Mouse (Mus musculus) MN1 (cell line): ENCODE measurements around the gene Cfap58.

ENCODE experiments used
- DNase-seq: peaks from one replicate; pipeline ENCODE4 v3.0.0-alpha.2; 2016; ENCODE audit warnings: low spot score

Gene Cfap58

GRCm38 (mm10) chr19:47978109-47978701, 40.7 kb downstream of the Cfap58 start:
- DNase-seq: no peak

GRCm38 (mm10) chr19:47979446-47979845, 42.0 kb downstream of the Cfap58 start:
- no peak for DNase-seq

GRCm38 (mm10) chr19:47980241-47980640, 42.8 kb downstream of the Cfap58 start:
- DNase-seq: no peak

GRCm38 (mm10) chr19:47985606-47986213, 48.2 kb downstream of the Cfap58 start:
- DNase-seq: no peak

GRCm38 (mm10) chr19:47987986-47988385, 50.5 kb downstream of the Cfap58 start:
- DNase-seq: no peak

GRCm38 (mm10) chr19:47988456-47988855, 51.0 kb downstream of the Cfap58 start:
- DNase-seq: peak; percentile 30

- DNase-seq: no peak
Observed at GRCm38 (mm10) chr19:47988880-47989574, 51.6 kb downstream of the Cfap58 start.

- DNase-seq: no peak
Observed at GRCm38 (mm10) chr19:47989575-47989891, 52.1 kb downstream of the Cfap58 start.

GRCm38 (mm10) chr19:48001240-48001639, 63.8 kb downstream of the Cfap58 start:
- no peak for DNase-seq

GRCm38 (mm10) chr19:48001774-48002173, 64.3 kb downstream of the Cfap58 start:
- no peak for DNase-seq

- DNase-seq: no peak
Observed at GRCm38 (mm10) chr19:48008771-48009413, 71.4 kb downstream of the Cfap58 start.

GRCm38 (mm10) chr19:48009586-48010331, 72.3 kb downstream of the Cfap58 start:
- DNase-seq: no peak

GRCm38 (mm10) chr19:48020103-48020502, 82.6 kb downstream of the Cfap58 start:
- DNase-seq: no peak

- no peak for DNase-seq
Observed at GRCm38 (mm10) chr19:48021435-48021834, 84.0 kb downstream of the Cfap58 start.

GRCm38 (mm10) chr19:48022763-48023162, 85.3 kb downstream of the Cfap58 start:
- no peak for DNase-seq

- DNase-seq: no peak
Observed at GRCm38 (mm10) chr19:48023726-48024125, 86.3 kb downstream of the Cfap58 start.

- DNase-seq: no peak
Observed at GRCm38 (mm10) chr19:48025366-48025765, 87.9 kb downstream of the Cfap58 start.

GRCm38 (mm10) chr19:48026882-48027281, 89.4 kb downstream of the Cfap58 start:
- no peak for DNase-seq

- no peak for DNase-seq
Observed at GRCm38 (mm10) chr19:48039554-48039953, 102.1 kb downstream of the Cfap58 start.

- DNase-seq: no peak
Observed at GRCm38 (mm10) chr19:48047315-48047714, 109.8 kb downstream of the Cfap58 start.

GRCm38 (mm10) chr19:48049361-48049760, 111.9 kb downstream of the Cfap58 start:
- no peak for DNase-seq

GRCm38 (mm10) chr19:48063289-48063688, 125.8 kb downstream of the Cfap58 start:
- DNase-seq: no peak
